Mouse (Mus musculus): Measurements from ENCODE around the gene Hemk1. TPM values are rescaled to one million over a fixed set of nuclear protein-coding genes. Genes with fewer than 3 reads are reported as not detected.

Hemk1 gene
- total RNA-seq, 2 experiments from 2014 or later: 14.0 to 14.5 TPM

Other genes starting within 250 kb of the Hemk1 start
- gene Dock3, start 106.4 kb downstream of the Hemk1 start, total RNA-seq (2021): under 1 TPM; 0.25 to 0.41 TPM
- 10 to 100 TPM; 19.7 to 22.8 TPM for gene Mapkapk3, start 48.5 kb downstream of the Hemk1 start, total RNA-seq (2021)
- gene Cish, start 42.3 kb downstream of the Hemk1 start, total RNA-seq (2021): 10 to 100 TPM; 17.3 to 21.7 TPM
- gene 6430571L13Rik, start 2.3 kb upstream of the Hemk1 start, total RNA-seq (2021): 10 to 100 TPM; 16.9 to 18.1 TPM
- 1 to 10 TPM; 2.6 to 2.7 TPM for gene Cacna2d2, start 61.3 kb upstream of the Hemk1 start, total RNA-seq (2021)
- 10 to 100 TPM; 27.9 to 30.4 TPM for gene Tmem115, start 195.6 kb upstream of the Hemk1 start, total RNA-seq (2021)
- 1 to 10 TPM; 4.6 to 5.9 TPM for gene Cyb561d2, start 203.8 kb upstream of the Hemk1 start, total RNA-seq (2021)
- gene Nprl2, start 203.9 kb upstream of the Hemk1 start, total RNA-seq (2021): 10 to 100 TPM; 10.0 to 12.7 TPM
- not detected for gene Zmynd10, start 208.9 kb upstream of the Hemk1 start, total RNA-seq (2021)
- 10 to 100 TPM; 31.1 to 39.6 TPM for gene Rassf1, start 213.2 kb upstream of the Hemk1 start, total RNA-seq (2021)
- 10 to 100 TPM; 20.3 to 21.5 TPM for gene Tusc2, start 224.9 kb upstream of the Hemk1 start, total RNA-seq (2021)
- gene Hyal2, start 229.6 kb upstream of the Hemk1 start, total RNA-seq (2021): 10 to 100 TPM; 21.8 to 32.0 TPM
- gene Hyal1, start 238.6 kb upstream of the Hemk1 start, total RNA-seq (2021): 1 to 10 TPM; 4.6 to 4.8 TPM
- 10 to 100 TPM; 15.5 to 20.5 TPM for gene Naa80, start 240.5 kb upstream of the Hemk1 start, total RNA-seq (2021)
- under 1 TPM; 0.66 to 0.78 TPM for gene Hyal3, start 242.5 kb upstream of the Hemk1 start, total RNA-seq (2021)
- gene Ifrd2, start 249.3 kb upstream of the Hemk1 start, total RNA-seq (2021): 10 to 100 TPM; 31.8 to 35.2 TPM

All from gastrocnemius, postnatal 4 days (tissue).